Mouse (Mus musculus) embryonic facial prominence, embryonic 11.5 days (tissue): ENCODE results near the gene Mvb12a. TPM values are rescaled to one million over a fixed set of nuclear protein-coding genes. Genes with fewer than 3 reads are reported as not detected.

ENCODE experiments used
- ATAC-seq: fragments of 200-750 bp; cut with Nextera tagmentation; replicated peaks from 2 replicates; pipeline ENCODE4 v1.8.0; 2017; ENCODE audit warnings: low read depth; ENCODE audit not compliant: insufficient number of reproducible peaks, low FRiP score, low TSS enrichment
- DNase-seq: peaks from one replicate; pipeline ENCODE4 v3.0.0-alpha.2; 2015; ENCODE audit warnings: low spot score
- H3K27ac ChIP-seq: fragments of 300-500 bp; sonication (generic); replicated peaks from 2 replicates; pipeline ENCODE4 v1.5.1; 2014; ENCODE audit warnings: mild to moderate bottlenecking, low read depth, low read length, control low read depth
- H3K27me3 ChIP-seq: fragments of 300-500 bp; sonication (generic); 2 replicates; pipeline ENCODE4 v1.6.1; 2014; ENCODE audit warnings: mild to moderate bottlenecking, low read length, moderate library complexity, mixed read lengths; ENCODE audit not compliant: control insufficient read depth, insufficient read depth
- H3K36me3 ChIP-seq: fragments of 300-500 bp; sonication (generic); replicated peaks from 2 replicates; pipeline ENCODE4 v1.6.1; 2014; ENCODE audit warnings: low read depth, mild to moderate bottlenecking, low read length, moderate library complexity, mixed read lengths; ENCODE audit not compliant: control insufficient read depth, insufficient read depth
- H3K4me1 ChIP-seq: fragments of 300-500 bp; sonication (generic); 2 replicates; pipeline ENCODE4 v1.6.1; 2014; ENCODE audit warnings: low read length, mixed read lengths; ENCODE audit not compliant: control insufficient read depth, insufficient read depth
- H3K4me2 ChIP-seq: fragments of 300-500 bp; sonication (generic); 2 replicates; pipeline ENCODE4 v1.6.1; 2014; ENCODE audit warnings: low read depth, mild to moderate bottlenecking, control low read depth, low read length, moderate library complexity
- H3K4me3 ChIP-seq: fragments of 300-500 bp; sonication (generic); 2 replicates; pipeline ENCODE4 v1.5.1; 2014; ENCODE audit warnings: low read depth, low read length, control low read depth
- H3K9ac ChIP-seq: fragments of 300-500 bp; sonication (generic); replicated peaks from 2 replicates; pipeline ENCODE4 v1.6.1; 2014; ENCODE audit warnings: mild to moderate bottlenecking, control low read depth, low read length
- H3K9me3 ChIP-seq: fragments of 300-500 bp; sonication (generic); replicated peaks from 2 replicates; pipeline ENCODE4 v1.6.1; 2016; ENCODE audit warnings: mild to moderate bottlenecking, low read length, inconsistent platforms, mixed read lengths; ENCODE audit not compliant: control insufficient read depth
- WGBS: fragments of 180-500 bp; shearing (Covaris S2); extraction: QIAGEN DNeasy Blood & Tissue Kit; methylation state at CpG from one replicate; pipeline ENCODE4 v1.1.7; 2014; 5-methylcytosine and 5-hydroxymethylcytosine counted together
- polyA plus RNA-seq: library from polyadenylated mRNA; unstranded; fragments of >200 nt; fragmentation: Nextera tagmentation; extraction: Ambion mirVana; gene quantifications from 2 replicates; pipeline ENCODE4 v1.2.1, GENCODE M21; 2014

The Mvb12a gene
- polyA plus RNA-seq, result 53.4 and 62.2 TPM in 2 replicates

- ATAC-seq, result peak; percentile 90
These were observed at the start of gene Mvb12a for GRCm38 (mm10) chr8:71542632-71543343. TSS of gene Mvb12a (plus strand) at chr8:71542922.

GRCm38 (mm10) chr8:71495039-71495438, 47.7 kb upstream of the Mvb12a start:
- Histone ChIP-seq H3K4me2 (peak overlapping the region; percentile 19), H3K9me3 (no peaks in the 10 kb centered on the region), H3K27ac (no peak overlapping the region), H3K36me3 (peaks cover 10% of the 10 kb centered on the region), H3K27me3 (no peaks in the 10 kb centered on the region), H3K9ac (no peak overlapping the region), H3K4me1 (peaks cover 8% of the 10 kb centered on the region), H3K4me3 (no peak overlapping the region)
- 22% methylated on average over 15 of the region's 16 CpGs for WGBS
- DNase-seq (peak; percentile 89), ATAC-seq (no peak)

More at GRCm38 (mm10) chr8:71542632-71543343, at the start of gene Mvb12a:
- Histone ChIP-seq H3K9me3 (no peaks in the 10 kb centered on the region), H3K4me3 (peak within 1 kb of the TSS; percentile 80), H3K4me1 (no peaks in the 10 kb centered on the region), H3K9ac (peak within 1 kb of the TSS; percentile 75), H3K4me2 (peak within 1 kb of the TSS; percentile 88), H3K27me3 (no peaks in the 10 kb centered on the region), H3K27ac (no peak within 1 kb of the TSS), H3K36me3 (no peaks in the 10 kb centered on the region)
- under 1% methylated on average over 55 of the region's 55 CpGs for WGBS
- DNase-seq, result peak; percentile 100

- no peak overlapping the region for H3K4me2 ChIP-seq
- H3K36me3 ChIP-seq, result peaks cover 7% of the 10 kb centered on the region
- no peak overlapping the region for H3K4me3 ChIP-seq
- peaks cover 8% of the 10 kb centered on the region for H3K4me1 ChIP-seq
- WGBS, result 96% methylated on average over 5 of the region's 5 CpGs
- H3K27me3 ChIP-seq, result no peaks in the 10 kb centered on the region
- no peak overlapping the region for H3K27ac ChIP-seq
- no peak overlapping the region for H3K9ac ChIP-seq
- H3K9me3 ChIP-seq, result no peaks in the 10 kb centered on the region
- ATAC-seq (no peak), DNase-seq (no peak)
These were observed 46.9 kb upstream of the Mvb12a start for GRCm38 (mm10) chr8:71495811-71496210.

GRCm38 (mm10) chr8:71496481-71496880, 46.2 kb upstream of the Mvb12a start:
- DNase-seq, result no peak
- no peak for ATAC-seq
- Histone ChIP-seq H3K4me2 (no peak overlapping the region), H3K4me3 (no peak overlapping the region), H3K4me1 (peaks cover 8% of the 10 kb centered on the region), H3K36me3 (peaks cover 7% of the 10 kb centered on the region), H3K9me3 (no peaks in the 10 kb centered on the region), H3K27ac (no peak overlapping the region), H3K27me3 (no peaks in the 10 kb centered on the region), H3K9ac (no peak overlapping the region)
- WGBS, result 24% methylated on average over 11 of the region's 11 CpGs

- Histone ChIP-seq H3K27ac (no peak overlapping the region), H3K4me1 (peaks cover 8% of the 10 kb centered on the region), H3K9ac (no peak overlapping the region), H3K27me3 (no peaks in the 10 kb centered on the region), H3K36me3 (peaks cover 7% of the 10 kb centered on the region), H3K9me3 (no peaks in the 10 kb centered on the region), H3K4me3 (no peak overlapping the region), H3K4me2 (no peak overlapping the region)
- no peak for DNase-seq
- ATAC-seq, result no peak
- 87% methylated on average over 1 of the region's 1 CpGs for WGBS
These were observed 45.6 kb upstream of the Mvb12a start for GRCm38 (mm10) chr8:71497077-71497645.

GRCm38 (mm10) chr8:71497881-71498501, 44.7 kb upstream of the Mvb12a start:
- H3K4me3 ChIP-seq, result no peak overlapping the region
- no peak overlapping the region for H3K4me2 ChIP-seq

GRCm38 (mm10) chr8:71498816-71499690, 43.7 kb upstream of the Mvb12a start:
- Histone ChIP-seq H3K4me3 (no peak overlapping the region), H3K4me1 (peaks cover 8% of the 10 kb centered on the region)
- 0 out of 2 replicates have a peak, but pooled peaks have one; percentile 10 for ATAC-seq

More at GRCm38 (mm10) chr8:71497881-71498501, 44.7 kb upstream of the Mvb12a start:
- Histone ChIP-seq H3K36me3 (no peaks in the 10 kb centered on the region; the same call in 1 of the 2 replicates), H3K27me3 (no peaks in the 10 kb centered on the region), H3K9ac (0 out of 2 replicates have a peak overlapping the region, but pooled peaks have one; percentile 14), H3K4me1 (peaks cover 8% of the 10 kb centered on the region), H3K27ac (0 out of 2 replicates have a peak overlapping the region, but pooled peaks have one; percentile 21), H3K9me3 (no peaks in the 10 kb centered on the region)
- DNase-seq, result peak; percentile 30
- ATAC-seq, result no peak
- 25% methylated on average over 11 of the region's 15 CpGs for WGBS

More at GRCm38 (mm10) chr8:71498816-71499690, 43.7 kb upstream of the Mvb12a start:
- H3K27ac ChIP-seq, result peak overlapping the region; percentile 38; the same call in 1 of the 2 replicates
- no peaks in the 10 kb centered on the region for H3K27me3 ChIP-seq
- no peak overlapping the region for H3K4me2 ChIP-seq
- H3K36me3 ChIP-seq, result no peaks in the 10 kb centered on the region
- no peaks in the 10 kb centered on the region for H3K9me3 ChIP-seq
- WGBS, result 31% methylated on average over 16 of the region's 16 CpGs
- DNase-seq, result peak; percentile 45
- H3K9ac ChIP-seq, result no peak overlapping the region
